Mouse (Mus musculus) liver, postnatal 0 days (tissue): ENCODE measurements around the gene Cda.

Experiments used
- CTCF ChIP-seq: sonication (generic); IDR thresholded peaks from 2 replicates; pipeline ENCODE4 v1.5.1; 2016; ENCODE audit warnings: antibody characterized with exemption, low read depth
- EP300 ChIP-seq: IDR thresholded peaks from 2 replicates; pipeline ENCODE4 v1.6.1; 2016; ENCODE audit warnings: antibody characterized with exemption, low read depth, mild to moderate bottlenecking

GRCm38 (mm10) chr4:138362883-138363282 is 4.9 kb downstream of the Cda start:
- TF ChIP-seq CTCF (no peak), EP300 (no peak)
